Mouse (Mus musculus): ENCODE measurements at regions not wholly inside any gene's neighbourhood (a gene's known extent, or its start where the extent isn't known, plus 50 kb on each side); places are given as distances from the start of the nearest gene placed in this dataset.

- TF ChIP-seq ZC3H11A (IDR thresholded peaks at IDR 0.05; ENCODE audit: borderline replicate concordance, low read depth, low read length) (no peak), CHD2 (IDR thresholded peaks at IDR 0.05; ENCODE audit: low read depth, low read length) (no peak), ZNF384 (IDR thresholded peaks at IDR 0.05; ENCODE audit: low read depth, low read length) (no peak), HCFC1 (IDR thresholded peaks at IDR 0.05; ENCODE audit: borderline replicate concordance, insufficient read depth, low read length) (no peak)
Measured at GRCm38 (mm10) chr10:6011029-6011428, 88.8 kb upstream of the Rgs17 start.

Data from ES-E14 (cell line).